Mouse (Mus musculus) ES-E14 (cell line): ENCODE data around the gene Hist1h4h. TPM values are rescaled to one million over a fixed set of nuclear protein-coding genes. Genes with fewer than 3 reads are reported as not detected.
A peak's percentile ranks its signal among the peaks of the same experiment; 100 is the strongest.
"Not testable (repeated sequence)": the region's sequence is repeated elsewhere in the genome, so short reads cannot be mapped to it uniquely, and the experiment has no call there.

Experiments
- DNase-seq: peaks from one replicate; pipeline ENCODE4 v3.0.0-alpha.2; 2013; ENCODE audit warnings: low read depth, low spot score
- H3K27ac ChIP-seq: 2 replicates; pipeline ENCODE4 v1.5.1; 2012; ENCODE audit warnings: low read depth, mild to moderate bottlenecking, low read length, moderate library complexity, mixed read lengths; ENCODE audit not compliant: poor library complexity, insufficient read depth, severe bottlenecking
- H3K36me3 ChIP-seq: 2 replicates; pipeline ENCODE4 v1.6.1; 2012; ENCODE audit warnings: mild to moderate bottlenecking, low read length, moderate library complexity, mixed read lengths; ENCODE audit not compliant: control insufficient read depth, poor library complexity, insufficient read depth, severe bottlenecking
- H3K4me1 ChIP-seq, 2 experiments: fragments of 150-350 bp in 1 of 2; sonication (generic) in 1 of 2; 2 replicates each; pipeline ENCODE4 v1.6.1; 2012; ENCODE audit warnings: low read length in 2 of 2, mild to moderate bottlenecking in 1 of 2, mixed read lengths in 1 of 2; ENCODE audit not compliant: control insufficient read depth in 2 of 2, insufficient read depth in 2 of 2, poor library complexity in 1 of 2
- H3K4me3 ChIP-seq, 2 experiments: fragments of 150-350 bp in 1 of 2; sonication (generic) in 1 of 2; 2 replicates each; pipeline ENCODE4 v1.5.1; 2012; ENCODE audit warnings: low read length in 2 of 2, low read depth in 1 of 2, mild to moderate bottlenecking in 1 of 2, mixed read lengths in 1 of 2; ENCODE audit not compliant: insufficient read depth in 1 of 2, poor library complexity in 1 of 2, severe bottlenecking in 1 of 2
- H3K9ac ChIP-seq: 2 replicates; pipeline ENCODE4 v1.6.1; 2012; ENCODE audit warnings: low read depth, mild to moderate bottlenecking, low read length, mixed read lengths; ENCODE audit not compliant: poor library complexity, insufficient read depth, severe bottlenecking
- H3K9me3 ChIP-seq: fragments of 150-350 bp; sonication (generic); 2 replicates; pipeline ENCODE4 v1.6.1; 2012; ENCODE audit warnings: low read depth, mild to moderate bottlenecking, low read length; ENCODE audit not compliant: control insufficient read depth, insufficient read depth
- CHD2 ChIP-seq: IDR thresholded peaks from 2 replicates; pipeline ENCODE4 v1.6.1; 2014; ENCODE audit warnings: mild to moderate bottlenecking, low read depth, low read length, inconsistent platforms
- HCFC1 ChIP-seq: IDR thresholded peaks from 2 replicates; pipeline ENCODE4 v1.6.1; 2012; ENCODE audit warnings: low read length, inconsistent platforms, borderline replicate concordance; ENCODE audit not compliant: insufficient read depth
- MAFK ChIP-seq: IDR thresholded peaks from 2 replicates; pipeline ENCODE4 v1.6.1; 2014; ENCODE audit warnings: mild to moderate bottlenecking, low read depth, low read length, inconsistent platforms; ENCODE audit not compliant: insufficient read depth
- ZC3H11A ChIP-seq: IDR thresholded peaks from 2 replicates; pipeline ENCODE4 v1.6.1; 2012; ENCODE audit warnings: low read depth, mild to moderate bottlenecking, inconsistent platforms, low read length, borderline replicate concordance
- ZNF384 ChIP-seq: IDR thresholded peaks from 2 replicates; pipeline ENCODE4 v1.6.1; 2012; ENCODE audit warnings: low read depth, low read length, inconsistent platforms
- in situ Hi-C, 2 experiments: fragments of 600-800 bp; cut with MboI; formaldehyde crosslinking; loops; one replicate each; pipeline ENCODE4 v1.15.1; 2025; ENCODE audit warnings: low sequenced_read_pairs in 2 of 2, inconsistent platforms in 1 of 2; ENCODE audit not compliant: unreplicated experiment in 2 of 2
- total RNA-seq: library from RNA; depleted of rRNA; stranded (reverse); fragments of 300-350 nt; gene quantifications from 2 replicates; pipeline ENCODE4 v1.2.3, GENCODE M21; 2012

The Hist1h4h gene
- total RNA-seq, 1 experiment: 2,804 TPM

- peak; percentile 79 for DNase-seq
- Histone ChIP-seq H3K9me3 (no peaks in the 10 kb centered on the region), H3K36me3 (no peaks in the 10 kb centered on the region), H3K9ac (peak within 1 kb of the TSS; percentile 67), H3K4me3 (peak within 1 kb of the TSS; percentile 27 to 66), H3K4me1 (no peaks in the 10 kb centered on the region), H3K27ac (peak within 1 kb of the TSS; percentile 92)
- in situ Hi-C loops: loop anchor here (25.0 kb wide), 2 partner anchors 1534 to 1834 kb away; partner anchors contain the start of genes Hist1h4j (in 2 of the 2), Hist1h2ag (in 1 of the 2), Hist1h2ah (in 1 of the 2) and Hist1h2bj (in 1 of the 2)
- TF ChIP-seq HCFC1: no peak
- TF ChIP-seq ZNF384: no peak
- TF ChIP-seq CHD2: peak; percentile 80; the same call in 1 of the 2 replicates
- no peak for TF ChIP-seq ZC3H11A
- TF ChIP-seq MAFK: no peak
Observed at GRCm38 (mm10) chr13:23571022-23571503, 40.2 kb downstream of the Hist1h4h start, which contains the start of the genes Hist1h2ae and Hist1h2bg. Hist1h2ae (minus strand) TSS chr13:23571220. Hist1h2bg (plus strand) TSS chr13:23571396.

DNA sequence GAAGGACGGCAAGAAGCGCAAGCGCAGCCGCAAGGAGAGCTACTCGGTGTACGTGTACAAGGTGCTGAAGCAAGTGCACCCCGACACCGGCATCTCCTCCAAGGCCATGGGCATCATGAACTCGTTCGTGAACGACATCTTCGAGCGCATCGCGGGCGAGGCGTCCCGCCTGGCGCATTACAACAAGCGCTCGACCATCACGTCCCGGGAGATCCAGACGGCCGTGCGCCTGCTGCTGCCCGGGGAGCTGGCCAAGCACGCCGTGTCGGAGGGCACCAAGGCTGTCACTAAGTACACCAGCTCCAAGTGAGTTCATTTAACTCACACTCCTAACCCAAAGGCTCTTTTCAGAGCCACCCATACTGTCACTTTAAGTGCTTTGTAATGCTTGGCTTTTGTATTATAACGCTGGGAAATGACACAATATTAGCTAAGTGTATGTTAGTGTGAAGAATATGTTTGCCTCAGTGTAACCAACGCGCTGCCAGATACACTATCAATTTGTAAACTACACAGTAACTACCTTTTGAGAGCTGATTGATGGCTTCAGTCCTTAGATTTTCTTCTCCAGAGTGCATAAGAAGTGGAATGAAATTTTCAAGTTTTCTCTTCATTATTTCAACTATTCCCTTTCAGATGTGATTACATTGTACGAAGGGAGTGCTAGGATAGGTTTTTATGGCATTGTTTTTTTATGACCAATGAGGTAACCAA lies 40.8 kb downstream of the Hist1h4h start:
- TF ChIP-seq CHD2: peak; percentile 64
- peak; percentile 49; the same call in 1 of the 2 replicates for TF ChIP-seq HCFC1
- not testable (repeated sequence) for DNase-seq, H3K4me1 ChIP-seq, H3K36me3 ChIP-seq, H3K9me3 ChIP-seq
- H3K4me3 ChIP-seq: peak overlapping the region; percentile 27 to 66
- H3K27ac ChIP-seq: peak overlapping the region; percentile 77
- H3K9ac ChIP-seq: peak overlapping the region; percentile 65
- in situ Hi-C loops: loop anchor here (25.0 kb wide), 2 partner anchors 1534 to 1834 kb away; partner anchors contain the start of genes Hist1h4j (in 2 of the 2), Hist1h2ag (in 1 of the 2), Hist1h2ah (in 1 of the 2) and Hist1h2bj (in 1 of the 2)

- Histone ChIP-seq H3K4me1 (no peaks in the 10 kb centered on the region), H3K36me3 (no peaks in the 10 kb centered on the region), H3K9ac (peak overlapping the region; percentile 48; the same call in 1 of the 2 replicates), H3K4me3 (peak overlapping the region; percentile 27 to 66), H3K27ac (peak overlapping the region; percentile 77; the same call in 1 of the 2 replicates), H3K9me3 (no peaks in the 10 kb centered on the region)
- in situ Hi-C loops: loop anchor here (25.0 kb wide), 2 partner anchors 1535 to 1835 kb away; partner anchors contain the start of genes Hist1h4j (in 2 of the 2), Hist1h2ag (in 1 of the 2), Hist1h2ah (in 1 of the 2) and Hist1h2bj (in 1 of the 2)
- no peak for TF ChIP-seq ZC3H11A
- peak; percentile 52; the same call in 1 of the 2 replicates for TF ChIP-seq CHD2
- no peak for TF ChIP-seq HCFC1
- DNase-seq: no peak
Observed at GRCm38 (mm10) chr13:23572218-23573033, 41.6 kb downstream of the Hist1h4h start.

- Histone ChIP-seq H3K27ac (peak overlapping the region; percentile 77), H3K9ac (peak overlapping the region; percentile 85), H3K4me3 (peak overlapping the region; percentile 47 to 56)
- H3K9me3 ChIP-seq, DNase-seq, H3K4me1 ChIP-seq, H3K36me3 ChIP-seq: not testable (repeated sequence)
- in situ Hi-C loops: loop anchor here (25.0 kb wide), 2 partner anchors 1536 to 1836 kb away; partner anchors contain the start of genes Hist1h4j (in 2 of the 2), Hist1h2ag (in 1 of the 2), Hist1h2ah (in 1 of the 2) and Hist1h2bj (in 1 of the 2)
Observed at GRCm38 (mm10) chr13:23573034-23573897, 42.4 kb downstream of the Hist1h4h start.
